Mouse (Mus musculus): ENCODE measurements around the gene Olfr1416.

Olfr1416 gene

DNA sequence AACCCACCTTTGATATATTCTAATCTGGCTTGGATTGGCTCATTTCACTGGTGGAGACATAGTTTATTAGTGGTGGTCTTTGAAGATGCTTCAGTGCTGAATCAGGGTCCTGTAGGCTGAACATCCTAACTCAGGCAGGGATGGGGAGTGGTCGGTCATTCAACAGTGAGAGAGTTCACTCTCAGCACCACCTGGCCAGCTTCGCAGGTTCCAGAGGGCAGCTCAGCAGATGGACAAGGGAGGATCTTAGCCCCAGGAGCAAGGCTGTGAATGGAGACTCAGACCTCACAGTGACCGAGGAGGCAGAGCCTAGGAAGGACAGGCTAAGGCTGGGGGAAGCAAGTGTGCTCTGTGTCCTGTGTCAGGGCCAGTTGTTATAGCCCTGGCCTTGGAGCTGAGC, 53.5 kb downstream of the Olfr1416 start:
- no peak for DNase-seq

DNA sequence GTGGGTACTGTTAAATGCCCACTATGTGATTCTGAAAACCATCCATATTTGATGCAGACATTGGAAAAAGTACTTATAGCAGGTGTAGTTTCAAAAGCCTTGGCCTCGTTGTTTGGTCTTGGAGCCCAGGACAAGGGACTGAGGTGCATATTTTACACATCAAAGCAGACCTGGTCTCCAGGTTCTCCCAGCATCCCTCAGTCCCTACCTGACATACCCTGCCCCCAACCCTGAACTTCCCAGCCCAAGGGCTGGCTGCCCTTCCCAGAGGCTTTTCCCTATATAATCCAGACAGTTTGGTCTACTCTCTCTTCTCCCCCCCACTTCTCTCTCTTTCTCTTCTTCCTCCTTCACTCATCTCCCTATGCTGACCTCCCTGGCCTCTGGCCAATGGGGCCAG, 53.9 kb downstream of the Olfr1416 start:
- DNase-seq, result no peak
